Mouse (Mus musculus) cerebellum, adult 11-12 months (tissue): ENCODE measurements around the gene Macrod2.

Source experiments
- DNase-seq: peaks from one replicate; pipeline ENCODE4 v3.0.0; 2022

The Macrod2 gene

DNA sequence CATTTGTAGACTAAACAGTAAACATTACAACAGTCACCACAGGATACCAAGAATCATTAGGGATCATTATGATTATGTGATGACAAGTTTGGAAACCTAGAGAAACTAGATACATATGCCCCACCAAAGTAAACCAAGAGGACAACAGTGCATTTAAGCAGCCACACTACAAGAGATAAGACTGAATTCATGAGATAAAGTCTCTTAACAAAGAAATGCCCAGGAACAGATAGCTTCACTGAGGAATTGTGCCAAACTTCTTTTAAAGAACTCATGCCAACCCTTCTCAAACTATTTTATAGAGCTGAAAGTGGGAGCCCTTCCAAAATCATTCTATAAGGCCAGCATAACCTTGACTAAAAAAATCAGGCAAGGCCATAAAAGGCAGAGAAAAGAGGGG, 2015.0 kb downstream of the Macrod2 start:
- no peak for DNase-seq

DNA sequence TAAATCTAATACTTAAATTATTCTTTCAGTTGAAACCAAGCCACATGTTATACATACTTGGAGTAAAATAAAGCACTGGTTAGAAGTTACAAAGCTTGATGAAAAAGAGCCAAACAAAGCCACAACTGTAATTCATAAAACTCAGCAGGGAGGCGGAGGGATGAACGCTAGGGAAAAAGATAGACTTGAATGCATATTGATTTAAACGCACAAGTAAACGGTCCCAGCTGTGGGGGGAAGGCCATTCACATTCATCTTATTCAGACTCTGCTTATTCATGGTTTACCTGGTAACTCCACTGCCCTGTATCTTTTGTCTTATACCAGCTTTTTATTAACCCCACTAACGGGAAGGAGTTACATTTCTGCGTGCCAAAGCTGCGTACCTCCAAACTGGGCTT, 2038.0 kb downstream of the Macrod2 start:
- DNase-seq, result no peak

DNA sequence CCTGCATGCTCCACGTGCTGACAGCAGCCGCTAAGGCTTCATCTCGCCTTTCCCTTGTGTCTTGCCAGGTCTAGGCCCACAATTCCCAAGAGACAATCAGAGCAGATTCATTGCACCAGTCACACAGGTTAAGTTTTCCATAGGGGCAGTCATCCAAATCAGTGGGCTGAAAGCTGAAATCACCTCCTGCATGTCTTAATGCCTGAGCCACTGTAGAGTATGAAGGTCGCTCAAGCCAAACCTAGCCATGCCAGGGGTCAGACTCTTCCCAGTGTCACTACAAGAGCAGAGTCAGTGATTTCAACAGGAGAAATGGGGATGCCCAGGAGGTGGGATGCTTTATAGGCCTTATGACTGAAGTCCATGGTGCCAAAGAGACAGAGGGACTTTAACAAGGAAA, 2039.6 kb downstream of the Macrod2 start:
- DNase-seq, result no peak

DNA sequence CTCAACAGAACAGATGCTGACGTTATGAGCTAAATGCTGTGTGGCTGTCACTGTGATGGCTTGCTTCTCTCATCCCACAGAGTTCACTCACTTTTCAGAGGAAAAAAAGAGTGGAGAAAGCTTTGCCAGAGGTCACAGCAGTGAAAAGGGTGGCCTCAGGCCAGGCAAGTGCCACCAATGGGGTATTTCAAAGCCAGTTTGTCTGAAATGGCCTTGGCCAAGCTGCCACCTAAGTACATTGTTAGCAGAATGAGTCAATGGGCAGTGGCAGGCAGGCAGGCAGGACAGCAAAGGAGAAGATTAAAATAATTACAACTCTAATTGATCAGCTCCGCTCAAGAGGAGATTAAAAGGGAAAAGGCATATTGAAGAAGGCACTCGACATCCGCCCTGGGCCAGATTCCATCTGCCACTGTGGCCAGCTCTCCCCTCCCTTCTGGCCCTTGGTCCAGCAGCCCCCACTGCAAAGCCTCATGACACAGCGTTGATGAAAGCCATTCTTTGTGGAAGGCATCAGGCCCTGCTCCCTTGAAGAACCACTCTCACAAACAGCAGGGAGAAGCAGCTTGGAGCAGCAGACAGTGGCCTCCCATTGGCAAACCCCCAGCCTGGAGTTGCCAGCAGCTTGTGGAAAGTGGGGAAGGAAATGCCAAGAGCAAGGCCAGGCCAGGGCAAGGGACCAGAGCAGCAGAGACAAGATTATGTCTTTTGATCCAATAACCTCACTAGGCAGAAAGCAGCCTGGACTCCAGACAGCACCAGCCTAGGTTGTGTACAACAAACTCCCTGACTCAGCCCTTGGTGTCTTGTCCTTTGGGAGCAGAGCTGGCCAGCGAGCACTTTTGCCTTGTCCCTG, 2042.7 kb downstream of the Macrod2 start:
- DNase-seq, result peak; percentile 96
